Mouse (Mus musculus) naive thymus-derived CD4-positive, alpha-beta T cell, adult 5 months (primary cell): Measurements from ENCODE around the gene Inka2. TPM values are rescaled to one million over a fixed set of nuclear protein-coding genes. Genes with fewer than 3 reads are reported as not detected.

Experiments
- polyA plus RNA-seq: library from polyadenylated mRNA; unstranded; fragments of 100-300 nt; shearing (Covaris generic); gene quantifications from one replicate; pipeline ENCODE4 v1.2.1, GENCODE M21; 2017

Inka2 gene
- 0.31 TPM for polyA plus RNA-seq

GRCm38 (mm10) chr3:105704031-105705008, at the start of gene Inka2:
Inka2 (plus strand) TSS chr3:105704599.

GRCm38 (mm10) chr3:105687324-105688060, 16.9 kb upstream of the Inka2 start, which contains the start of gene Ddx20:
Ddx20 (minus strand) TSS chr3:105687574.

Other genes starting within 250 kb of the Inka2 start
- 14.2 TPM for gene Ddx20, start 17.0 kb upstream of the Inka2 start, polyA plus RNA-seq
- gene Rap1a, start 96.7 kb downstream of the Inka2 start, polyA plus RNA-seq = 181 TPM
- not detected for gene Adora3, start 166.3 kb downstream of the Inka2 start, polyA plus RNA-seq
- not detected for gene Tmigd3, start 166.3 kb downstream of the Inka2 start, polyA plus RNA-seq
- 0.42 TPM for gene I830077J02Rik, start 228.1 kb downstream of the Inka2 start, polyA plus RNA-seq